Mouse (Mus musculus): ENCODE data around the gene Rasgef1b. TPM values are rescaled to one million over a fixed set of nuclear protein-coding genes. Genes with fewer than 3 reads are reported as not detected.

The Rasgef1b gene
- polyA plus RNA-seq, 1 experiment = 0.26 TPM

GRCm38 (mm10) chr5:99267338-99267737 lies 461.5 kb downstream of the Rasgef1b start:
- no peaks in the 10 kb centered on the region for H3K79me2 ChIP-seq (ENCODE audit: control insufficient read depth, insufficient read depth)
- TF ChIP-seq MAX (IDR thresholded peaks at IDR 0.05; ENCODE audit: low read depth) = no peak
- TF ChIP-seq SRF (IDR thresholded peaks at IDR 0.05; ENCODE audit: control insufficient read depth, insufficient read length, low read depth) = no peak
- no peak for TF ChIP-seq POLR2AphosphoS2 (IDR thresholded peaks at IDR 0.05; ENCODE audit: insufficient read length, low read depth)
- TF ChIP-seq TCF3 (IDR thresholded peaks at IDR 0.05; ENCODE audit: insufficient read length, low read depth) = no peak
- TF ChIP-seq USF1 (IDR thresholded peaks at IDR 0.05; ENCODE audit: low read depth) = no peak
- no peak for TF ChIP-seq REST (IDR thresholded peaks at IDR 0.05; ENCODE audit: insufficient read depth, insufficient read length)
- TF ChIP-seq CEBPB (IDR thresholded peaks at IDR 0.05; ENCODE audit: insufficient read depth, poor library complexity, severe bottlenecking) = no peak
- no peak for TF ChIP-seq E2F4 (IDR thresholded peaks at IDR 0.05; ENCODE audit: insufficient read depth)
- no peak for TF ChIP-seq MYOD1 (IDR thresholded peaks at IDR 0.05; ENCODE audit: control insufficient read depth in 1 of 3, insufficient read length in 2 of 3, low read depth in 2 of 3)
- TF ChIP-seq TCF12 (IDR thresholded peaks at IDR 0.05; ENCODE audit: insufficient read depth, poor library complexity, severe bottlenecking) = no peak
- no peak for TF ChIP-seq POLR2A (IDR thresholded peaks at IDR 0.05; ENCODE audit: insufficient read length, low read depth)
- TF ChIP-seq MYOG (IDR thresholded peaks at IDR 0.05; ENCODE audit: control insufficient read depth in 1 of 3, insufficient read depth in 1 of 3, insufficient read length in 2 of 3, low read depth in 2 of 3) = no peak
- no peak overlapping the region for H3K4me2 ChIP-seq (ENCODE audit: low read depth)
- H3K36me3 ChIP-seq (ENCODE audit: control insufficient read depth, insufficient read depth) = no peaks in the 10 kb centered on the region
- no peak overlapping the region for H3ac ChIP-seq (ENCODE audit: control insufficient read depth, insufficient read length)
- H3K4me3 ChIP-seq = no peak overlapping the region
- H3K27me3 ChIP-seq (ENCODE audit: control insufficient read depth, insufficient read depth, insufficient read length) = no peaks in the 10 kb centered on the region

- no peak overlapping the region for H3K4me2 ChIP-seq (ENCODE audit: low read depth)
- H3K79me2 ChIP-seq (ENCODE audit: control insufficient read depth, insufficient read depth) = no peaks in the 10 kb centered on the region
- no peak overlapping the region for H3ac ChIP-seq (ENCODE audit: control insufficient read depth, insufficient read length)
- TF ChIP-seq CEBPB (IDR thresholded peaks at IDR 0.05; ENCODE audit: insufficient read depth, poor library complexity, severe bottlenecking) (no peak), MAX (IDR thresholded peaks at IDR 0.05; ENCODE audit: low read depth) (no peak), SRF (IDR thresholded peaks at IDR 0.05; ENCODE audit: control insufficient read depth, insufficient read length, low read depth) (no peak), TCF3 (IDR thresholded peaks at IDR 0.05; ENCODE audit: insufficient read length, low read depth) (no peak), USF1 (IDR thresholded peaks at IDR 0.05; ENCODE audit: low read depth) (no peak), E2F4 (IDR thresholded peaks at IDR 0.05; ENCODE audit: insufficient read depth) (no peak), MYOD1 (IDR thresholded peaks at IDR 0.05; ENCODE audit: control insufficient read depth in 1 of 3, insufficient read length in 2 of 3, low read depth in 2 of 3) (no peak), POLR2A (IDR thresholded peaks at IDR 0.05; ENCODE audit: insufficient read length, low read depth) (no peak), MYOG (IDR thresholded peaks at IDR 0.05; ENCODE audit: control insufficient read depth in 1 of 3, insufficient read depth in 1 of 3, insufficient read length in 2 of 3, low read depth in 2 of 3) (no peak), TCF12 (IDR thresholded peaks at IDR 0.05; ENCODE audit: insufficient read depth, poor library complexity, severe bottlenecking) (no peak), REST (IDR thresholded peaks at IDR 0.05; ENCODE audit: insufficient read depth, insufficient read length) (no peak)
- no peaks in the 10 kb centered on the region for H3K27me3 ChIP-seq (ENCODE audit: control insufficient read depth, insufficient read depth, insufficient read length)
- H3K36me3 ChIP-seq (ENCODE audit: control insufficient read depth, insufficient read depth) = no peaks in the 10 kb centered on the region
- H3K4me3 ChIP-seq = no peak overlapping the region
These were observed 462.6 kb downstream of the Rasgef1b start for GRCm38 (mm10) chr5:99266301-99266700.

GRCm38 (mm10) chr5:99262197-99262920 lies 466.5 kb downstream of the Rasgef1b start:
- H3K79me2 ChIP-seq (ENCODE audit: control insufficient read depth, insufficient read depth) = no peaks in the 10 kb centered on the region
- no peaks in the 10 kb centered on the region for H3K27me3 ChIP-seq (ENCODE audit: control insufficient read depth, insufficient read depth, insufficient read length)
- H3K36me3 ChIP-seq (ENCODE audit: control insufficient read depth, insufficient read depth) = no peaks in the 10 kb centered on the region
- no peak overlapping the region for H3ac ChIP-seq (ENCODE audit: control insufficient read depth, insufficient read length)
- TF ChIP-seq USF1 (IDR thresholded peaks at IDR 0.05; ENCODE audit: low read depth) (no peak), TCF12 (IDR thresholded peaks at IDR 0.05; ENCODE audit: insufficient read depth, poor library complexity, severe bottlenecking) (no peak), REST (IDR thresholded peaks at IDR 0.05; ENCODE audit: insufficient read depth, insufficient read length) (no peak), MYOG (IDR thresholded peaks at IDR 0.05; ENCODE audit: control insufficient read depth in 1 of 3, insufficient read depth in 1 of 3, insufficient read length in 2 of 3, low read depth in 2 of 3) (no peak), POLR2A (IDR thresholded peaks at IDR 0.05; ENCODE audit: insufficient read length, low read depth) (no peak), MYOD1 (IDR thresholded peaks at IDR 0.05; ENCODE audit: control insufficient read depth in 1 of 3, insufficient read length in 2 of 3, low read depth in 2 of 3) (no peak), POLR2AphosphoS2 (IDR thresholded peaks at IDR 0.05; ENCODE audit: insufficient read length, low read depth) (no peak), TCF3 (IDR thresholded peaks at IDR 0.05; ENCODE audit: insufficient read length, low read depth) (no peak), SRF (IDR thresholded peaks at IDR 0.05; ENCODE audit: control insufficient read depth, insufficient read length, low read depth) (no peak), E2F4 (IDR thresholded peaks at IDR 0.05; ENCODE audit: insufficient read depth) (no peak), CEBPB (IDR thresholded peaks at IDR 0.05; ENCODE audit: insufficient read depth, poor library complexity, severe bottlenecking) (no peak), MAX (IDR thresholded peaks at IDR 0.05; ENCODE audit: low read depth) (no peak)
- H3K4me3 ChIP-seq = no peak overlapping the region
- no peak overlapping the region for H3K4me2 ChIP-seq (ENCODE audit: low read depth)

GRCm38 (mm10) chr5:99261121-99261724 lies 467.6 kb downstream of the Rasgef1b start:
- Histone ChIP-seq H3K4me3 (no peak overlapping the region), H3K36me3 (ENCODE audit: control insufficient read depth, insufficient read depth) (no peaks in the 10 kb centered on the region), H3K4me2 (ENCODE audit: low read depth) (no peak overlapping the region), H3K79me2 (ENCODE audit: control insufficient read depth, insufficient read depth) (no peaks in the 10 kb centered on the region), H3K27me3 (ENCODE audit: control insufficient read depth, insufficient read depth, insufficient read length) (no peaks in the 10 kb centered on the region), H3ac (ENCODE audit: control insufficient read depth, insufficient read length) (no peak overlapping the region)
- TF ChIP-seq POLR2A (IDR thresholded peaks at IDR 0.05; ENCODE audit: insufficient read length, low read depth) (no peak), TCF3 (IDR thresholded peaks at IDR 0.05; ENCODE audit: insufficient read length, low read depth) (no peak), SRF (IDR thresholded peaks at IDR 0.05; ENCODE audit: control insufficient read depth, insufficient read length, low read depth) (no peak), CEBPB (IDR thresholded peaks at IDR 0.05; ENCODE audit: insufficient read depth, poor library complexity, severe bottlenecking) (no peak), POLR2AphosphoS2 (IDR thresholded peaks at IDR 0.05; ENCODE audit: insufficient read length, low read depth) (no peak), MAX (IDR thresholded peaks at IDR 0.05; ENCODE audit: low read depth) (no peak), E2F4 (IDR thresholded peaks at IDR 0.05; ENCODE audit: insufficient read depth) (no peak), MYOD1 (IDR thresholded peaks at IDR 0.05; ENCODE audit: control insufficient read depth in 1 of 3, insufficient read length in 2 of 3, low read depth in 2 of 3) (no peak), USF1 (IDR thresholded peaks at IDR 0.05; ENCODE audit: low read depth) (no peak), TCF12 (IDR thresholded peaks at IDR 0.05; ENCODE audit: insufficient read depth, poor library complexity, severe bottlenecking) (no peak), MYOG (IDR thresholded peaks at IDR 0.05; ENCODE audit: control insufficient read depth in 1 of 3, insufficient read depth in 1 of 3, insufficient read length in 2 of 3, low read depth in 2 of 3) (no peak), REST (IDR thresholded peaks at IDR 0.05; ENCODE audit: insufficient read depth, insufficient read length) (no peak)
